ENCODE assay signal across 22 mouse cellular contexts in the genomic region with DNA sequence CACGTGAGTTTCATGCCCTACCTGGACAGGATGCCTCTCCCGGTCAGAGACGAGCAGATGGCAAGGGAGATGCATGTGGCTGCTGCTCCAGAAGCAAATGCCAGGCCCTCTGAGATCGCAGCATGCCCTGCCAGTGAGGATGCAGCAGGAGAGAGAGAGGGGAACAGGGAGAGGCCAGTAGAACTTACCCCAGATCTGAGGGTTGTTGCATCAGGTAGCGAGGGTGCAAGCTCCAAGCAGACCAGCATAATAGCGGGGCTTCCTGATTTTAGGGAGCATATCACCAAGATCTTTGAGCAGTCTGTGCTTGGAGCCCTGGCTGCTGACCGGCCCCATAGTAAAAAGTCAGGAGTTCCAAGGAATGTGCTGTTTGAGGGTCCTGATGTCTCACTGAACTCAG. TPM values are rescaled to one million over a fixed set of nuclear protein-coding genes. Genes with fewer than 3 reads are reported as not detected.
DNase-seq lines count a peak whose midpoint lies in the region; ATAC-seq and TF ChIP-seq lines count a peak whose summit lies in the region.
"Had no signal": no experiment of that assay in that cellular context is flagged by ENCODE, and none has a peak within 500 bp of the region (broad histone marks: within the 10 kb centered on the region; RNA-seq: fewer than 3 reads in every experiment).

No protein-coding gene starts in this region.

- no peak overlapping the region for H3K9ac ChIP-seq in liver, postnatal 0 days (replicated peaks)
- no peak overlapping the region for H3K9ac ChIP-seq in liver, embryonic 12.5 days
- H3K9ac ChIP-seq in hindbrain, embryonic 13.5 days = no peak overlapping the region
- H3K9ac ChIP-seq: embryonic facial prominence, embryonic 15.5 days; forebrain, embryonic 15.5 days; hindbrain, embryonic 14.5 days; midbrain, embryonic 13.5 days had no signal

- no peaks in the 10 kb centered on the region for H3K9me3 ChIP-seq in liver, postnatal 0 days (ENCODE audit: low read length)
- H3K9me3 ChIP-seq in liver, embryonic 12.5 days (replicated peaks) = no peaks in the 10 kb centered on the region
- no peaks in the 10 kb centered on the region for H3K9me3 ChIP-seq in forebrain, embryonic 10.5 days
- H3K9me3 ChIP-seq in hindbrain, embryonic 13.5 days = no peaks in the 10 kb centered on the region
- H3K9me3 ChIP-seq: embryonic facial prominence, embryonic 15.5 days; forebrain, embryonic 15.5 days; midbrain, embryonic 13.5 days had no signal

- no peak for ATAC-seq in liver, postnatal 0 days
- no peak for ATAC-seq in liver, embryonic 12.5 days
- no peak for ATAC-seq in hindbrain, embryonic 13.5 days (ENCODE audit: low FRiP score)
- ATAC-seq: forebrain, embryonic 15.5 days; midbrain, embryonic 13.5 days had no signal

- 77% methylated on average over 7 of the region's 7 CpGs for WGBS in liver, postnatal 0 days (ENCODE audit: insufficient replicate concordance)
- 72% methylated on average over 7 of the region's 7 CpGs for WGBS in liver, embryonic 12.5 days (ENCODE audit: insufficient replicate concordance)
- WGBS in forebrain, embryonic 10.5 days = 84% methylated on average over 7 of the region's 7 CpGs
- WGBS in hindbrain, embryonic 13.5 days = 82% methylated on average over 7 of the region's 7 CpGs

- intact Hi-C loops in gastrocnemius, adult 2 months (cut with DNase I) = no loop called here
- intact Hi-C loops in gastrocnemius, postnatal 14 days (cut with DNase I; ENCODE audit: low total_unique reads) = no loop called here

- TF ChIP-seq CTCF in gastrocnemius, adult 2 months (IDR thresholded peaks at IDR 0.05) = no peak
- no peak for TF ChIP-seq CTCF in liver, postnatal 0 days (IDR thresholded peaks at IDR 0.05; ENCODE audit: low read depth)

- no peaks in the 10 kb centered on the region; the same call in 1 of the 2 replicates for H3K36me3 ChIP-seq in liver, postnatal 0 days (replicated peaks; ENCODE audit: insufficient read depth, low read length)
- no peaks in the 10 kb centered on the region for H3K36me3 ChIP-seq in liver, embryonic 12.5 days
- no peaks in the 10 kb centered on the region for H3K36me3 ChIP-seq in forebrain, embryonic 10.5 days (replicated peaks)
- no peaks in the 10 kb centered on the region for H3K36me3 ChIP-seq in hindbrain, embryonic 13.5 days
- H3K36me3 ChIP-seq: embryonic facial prominence, embryonic 15.5 days; forebrain, embryonic 15.5 days; midbrain, embryonic 13.5 days had no signal

- H3K4me1 ChIP-seq in liver, postnatal 0 days (ENCODE audit: insufficient read depth) = no peaks in the 10 kb centered on the region
- H3K4me1 ChIP-seq in liver, embryonic 12.5 days = no peaks in the 10 kb centered on the region
- H3K4me1 ChIP-seq in forebrain, embryonic 10.5 days = no peaks in the 10 kb centered on the region
- no peaks in the 10 kb centered on the region for H3K4me1 ChIP-seq in hindbrain, embryonic 13.5 days (replicated peaks)
- H3K4me1 ChIP-seq: forebrain, embryonic 15.5 days; midbrain, embryonic 13.5 days had no signal

- TF ChIP-seq EP300 in liver, postnatal 0 days (IDR thresholded peaks at IDR 0.05; ENCODE audit: low read depth) = no peak

- 0 out of 2 replicates have a peak overlapping the region, but pooled peaks have one; percentile 9 for H3K4me2 ChIP-seq in liver, postnatal 0 days (ENCODE audit: low read depth, low read length)
- no peak overlapping the region for H3K4me2 ChIP-seq in liver, embryonic 12.5 days
- H3K4me2 ChIP-seq in hindbrain, embryonic 13.5 days = no peak overlapping the region
- H3K4me2 ChIP-seq: embryonic facial prominence, embryonic 15.5 days; forebrain, embryonic 15.5 days; hindbrain, embryonic 14.5 days; midbrain, embryonic 13.5 days had no signal

- H3K4me3 ChIP-seq in gastrocnemius, adult 2 months = 0 out of 2 replicates have a peak overlapping the region, but pooled peaks have one; percentile 11
- no peak overlapping the region for H3K4me3 ChIP-seq in liver, postnatal 0 days (ENCODE audit: low read depth, low read length)
- H3K4me3 ChIP-seq in liver, embryonic 12.5 days = no peak overlapping the region
- no peak overlapping the region for H3K4me3 ChIP-seq in forebrain, embryonic 10.5 days
- H3K4me3 ChIP-seq in hindbrain, embryonic 13.5 days = no peak overlapping the region
- H3K4me3 ChIP-seq: embryonic facial prominence, embryonic 15.5 days; forebrain, embryonic 15.5 days; heart, adult 2 months; midbrain, embryonic 13.5 days had no signal

- no peaks in the 10 kb centered on the region for H3K27me3 ChIP-seq in liver, postnatal 0 days (ENCODE audit: insufficient read depth, low read length)
- H3K27me3 ChIP-seq in liver, embryonic 12.5 days (replicated peaks) = no peaks in the 10 kb centered on the region
- H3K27me3 ChIP-seq in forebrain, embryonic 10.5 days (ENCODE audit: poor library complexity, severe bottlenecking) = peaks cover 14% of the 10 kb centered on the region; the same call in 1 of the 2 replicates
- H3K27me3 ChIP-seq in hindbrain, embryonic 13.5 days = peaks cover 8% of the 10 kb centered on the region; the same call in 1 of the 2 replicates
- H3K27me3 ChIP-seq: embryonic facial prominence, embryonic 15.5 days; forebrain, embryonic 15.5 days; midbrain, embryonic 13.5 days had no signal

- no peak for DNase-seq in gastrocnemius, adult 2 months
- no peak for DNase-seq in gastrocnemius, postnatal 14 days
- no peak for DNase-seq in liver, postnatal 0 days
- DNase-seq in cerebellum, postnatal 14 days = peak; percentile 19 to 32
- no peak for DNase-seq in forebrain, embryonic 10.5 days (ENCODE audit: extremely low spot score, low spot score)
- DNase-seq: adrenal gland, postnatal 25 days; embryo, embryonic 11 days; gastrocnemius, postnatal 10 days; heart, adult 2 months; heart, postnatal 14 days; kidney, adult 2 months; lung, adult 18-20 months; lung, postnatal 10 days had no signal

- no peak overlapping the region; the same call in 1 of the 2 replicates for H3K27ac ChIP-seq in gastrocnemius, adult 2 months
- H3K27ac ChIP-seq in liver, postnatal 0 days (ENCODE audit: low read depth) = no peak overlapping the region
- no peak overlapping the region for H3K27ac ChIP-seq in liver, embryonic 12.5 days
- H3K27ac ChIP-seq in forebrain, embryonic 10.5 days = no peak overlapping the region
- no peak overlapping the region for H3K27ac ChIP-seq in hindbrain, embryonic 13.5 days
- H3K27ac ChIP-seq: embryonic facial prominence, embryonic 15.5 days; forebrain, embryonic 15.5 days; heart, adult 2 months; hindbrain, embryonic 14.5 days; kidney, postnatal 0 days; midbrain, embryonic 13.5 days; stomach, postnatal 0 days had no signal

RNA-seq across cellular contexts. Expression of a gene that starts 48.1 kb away (rescaled TPM):
- total RNA-seq in gastrocnemius, adult 2 months (2021) = 100 to 1,000 TPM; 515 to 576 TPM
- 100 to 1,000 TPM; 227 to 381 TPM for total RNA-seq in gastrocnemius, postnatal 14 days (2021)
- polyA plus RNA-seq in liver, postnatal 0 days (2015; fragmentation: Nextera tagmentation; extraction: Ambion mirVana) = 3.5 and 3.8 TPM in 2 replicates
- polyA plus RNA-seq in liver, embryonic 12.5 days (2016; fragmentation: Nextera tagmentation; extraction: Ambion mirVana) = 6.2 and 7.2 TPM in 2 replicates
- polyA plus RNA-seq in forebrain, embryonic 10.5 days (2016; fragmentation: Nextera tagmentation; extraction: Ambion mirVana) = 38.2 and 40.3 TPM in 2 replicates
- 58.0 and 59.1 TPM in 2 replicates for polyA plus RNA-seq in hindbrain, embryonic 13.5 days (2015; fragmentation: Nextera tagmentation; extraction: Ambion mirVana)
- total RNA-seq: monocyte, adult 5-6 weeks had no signal

RNA-seq across cellular contexts. Expression of a gene that starts 52.4 kb away (rescaled TPM):
- total RNA-seq in gastrocnemius, adult 2 months (2021) = 10 to 100 TPM; 28.6 to 33.8 TPM
- 10 to 100 TPM; 30.3 to 30.6 TPM for total RNA-seq in gastrocnemius, postnatal 14 days (2021)
- 67.8 and 72.6 TPM in 2 replicates for polyA plus RNA-seq in liver, postnatal 0 days (2015; fragmentation: Nextera tagmentation; extraction: Ambion mirVana)
- polyA plus RNA-seq in liver, embryonic 12.5 days (2016; fragmentation: Nextera tagmentation; extraction: Ambion mirVana) = 139 and 141 TPM in 2 replicates
- polyA plus RNA-seq in forebrain, embryonic 10.5 days (2016; fragmentation: Nextera tagmentation; extraction: Ambion mirVana) = 197 and 203 TPM in 2 replicates
- 98.0 and 101 TPM in 2 replicates for polyA plus RNA-seq in hindbrain, embryonic 13.5 days (2015; fragmentation: Nextera tagmentation; extraction: Ambion mirVana)

Comparison
In these comparisons a context has a peak if more than half of its experiments do, and no peak if none do; other contexts are left out.
1. DNase-seq: peak in cerebellum, postnatal 14 days (2 of 2); none in gastrocnemius, adult 2 months (single experiment), gastrocnemius, postnatal 14 days (single experiment), liver, postnatal 0 days (single experiment) and forebrain, embryonic 10.5 days (single experiment).